Mouse (Mus musculus) heart, embryonic 10.5 days (tissue): Measurements from ENCODE around the gene Asb10. TPM values are rescaled to one million over a fixed set of nuclear protein-coding genes. Genes with fewer than 3 reads are reported as not detected.
"Not testable (repeated sequence)": the region's sequence is repeated elsewhere in the genome, so short reads cannot be mapped to it uniquely, and the experiment has no call there.

Source experiments
- DNase-seq: peaks from one replicate; pipeline ENCODE4 v3.0.0-alpha.2; 2017; ENCODE audit warnings: low spot score
- H3K27ac ChIP-seq: fragments of 300-500 bp; sonication (generic); 2 replicates; pipeline ENCODE4 v1.5.1; 2016; ENCODE audit warnings: mild to moderate bottlenecking
- H3K27me3 ChIP-seq: fragments of 300-500 bp; sonication (generic); 2 replicates; pipeline ENCODE4 v1.6.1; 2016; ENCODE audit warnings: mild to moderate bottlenecking; ENCODE audit not compliant: poor library complexity, insufficient read depth, severe bottlenecking
- H3K36me3 ChIP-seq: fragments of 300-500 bp; sonication (generic); 2 replicates; pipeline ENCODE4 v1.6.1; 2016; ENCODE audit warnings: mild to moderate bottlenecking, moderate library complexity
- H3K4me1 ChIP-seq: fragments of 300-500 bp; sonication (generic); 2 replicates; pipeline ENCODE4 v1.6.1; 2016; ENCODE audit warnings: mild to moderate bottlenecking
- H3K4me3 ChIP-seq: fragments of 300-500 bp; sonication (generic); 2 replicates; pipeline ENCODE4 v1.5.1; 2016; ENCODE audit warnings: mild to moderate bottlenecking, moderate library complexity
- H3K9me3 ChIP-seq: fragments of 300-500 bp; sonication (generic); 2 replicates; pipeline ENCODE4 v1.6.1; 2016; ENCODE audit warnings: mild to moderate bottlenecking, moderate library complexity
- WGBS: fragments of 180-500 bp; shearing (Covaris S2); methylation state at CpG from one replicate; pipeline ENCODE4 v1.1.7; 2016; 5-methylcytosine and 5-hydroxymethylcytosine counted together
- polyA plus RNA-seq: library from polyadenylated mRNA; unstranded; fragments of >200 nt; fragmentation: Nextera tagmentation; extraction: Ambion mirVana; gene quantifications from 2 replicates; pipeline ENCODE4 v1.2.1, GENCODE M21; 2016

Asb10 gene
- 1.6 and 3.3 TPM in 2 replicates for polyA plus RNA-seq

DNA sequence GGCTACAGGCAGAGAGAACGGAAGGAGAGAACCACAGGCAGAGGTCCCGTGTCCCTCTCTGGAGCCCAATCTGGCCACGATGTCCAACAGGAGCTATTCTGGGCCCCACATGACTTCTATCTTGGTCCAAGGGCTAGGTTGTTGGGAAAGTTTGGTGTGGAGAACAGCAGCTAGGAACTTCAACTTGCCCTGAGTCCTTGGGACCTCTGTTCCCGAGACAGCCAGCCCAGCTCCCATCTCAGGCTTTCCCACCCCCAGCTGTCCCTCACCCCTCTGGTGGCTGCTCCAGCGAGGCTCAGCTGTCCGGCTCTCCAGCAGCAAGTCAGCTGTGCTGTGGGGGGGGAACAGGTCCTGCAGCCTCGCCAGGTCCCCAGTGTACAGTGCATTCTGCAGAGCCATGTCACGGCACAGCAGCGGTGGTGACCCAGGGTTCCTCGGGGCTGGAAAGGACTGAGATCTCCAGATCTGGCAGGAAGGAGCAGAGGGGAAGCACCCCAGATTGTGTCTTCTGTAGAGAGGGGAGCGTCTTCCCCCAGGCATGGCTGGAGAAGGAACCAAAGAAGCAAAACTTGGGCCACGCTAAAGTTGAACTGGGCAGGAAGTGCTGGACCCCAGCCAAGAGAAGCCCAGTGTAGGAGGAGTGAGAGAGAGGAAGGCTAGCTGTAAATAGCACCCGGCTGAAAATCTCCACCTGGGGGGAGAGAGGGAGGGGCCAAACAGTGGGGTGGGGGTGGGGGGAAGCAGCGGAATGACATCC lies at the start of gene Asb10:
TSS of gene Asb10 (minus strand) at position 592 of the 757 bp plus-strand sequence.
- WGBS, result 17% methylated on average over 14 of the region's 14 CpGs
- H3K4me1 ChIP-seq, result peaks cover 34% of the 10 kb centered on the region
- no peaks in the 10 kb centered on the region for H3K36me3 ChIP-seq
- H3K27ac ChIP-seq, result peak within 1 kb of the TSS; percentile 80
- H3K4me3 ChIP-seq, result peak within 1 kb of the TSS; percentile 54
- DNase-seq, result no peak
- H3K9me3 ChIP-seq, result no peaks in the 10 kb centered on the region
- peaks cover 29% of the 10 kb centered on the region for H3K27me3 ChIP-seq

DNA sequence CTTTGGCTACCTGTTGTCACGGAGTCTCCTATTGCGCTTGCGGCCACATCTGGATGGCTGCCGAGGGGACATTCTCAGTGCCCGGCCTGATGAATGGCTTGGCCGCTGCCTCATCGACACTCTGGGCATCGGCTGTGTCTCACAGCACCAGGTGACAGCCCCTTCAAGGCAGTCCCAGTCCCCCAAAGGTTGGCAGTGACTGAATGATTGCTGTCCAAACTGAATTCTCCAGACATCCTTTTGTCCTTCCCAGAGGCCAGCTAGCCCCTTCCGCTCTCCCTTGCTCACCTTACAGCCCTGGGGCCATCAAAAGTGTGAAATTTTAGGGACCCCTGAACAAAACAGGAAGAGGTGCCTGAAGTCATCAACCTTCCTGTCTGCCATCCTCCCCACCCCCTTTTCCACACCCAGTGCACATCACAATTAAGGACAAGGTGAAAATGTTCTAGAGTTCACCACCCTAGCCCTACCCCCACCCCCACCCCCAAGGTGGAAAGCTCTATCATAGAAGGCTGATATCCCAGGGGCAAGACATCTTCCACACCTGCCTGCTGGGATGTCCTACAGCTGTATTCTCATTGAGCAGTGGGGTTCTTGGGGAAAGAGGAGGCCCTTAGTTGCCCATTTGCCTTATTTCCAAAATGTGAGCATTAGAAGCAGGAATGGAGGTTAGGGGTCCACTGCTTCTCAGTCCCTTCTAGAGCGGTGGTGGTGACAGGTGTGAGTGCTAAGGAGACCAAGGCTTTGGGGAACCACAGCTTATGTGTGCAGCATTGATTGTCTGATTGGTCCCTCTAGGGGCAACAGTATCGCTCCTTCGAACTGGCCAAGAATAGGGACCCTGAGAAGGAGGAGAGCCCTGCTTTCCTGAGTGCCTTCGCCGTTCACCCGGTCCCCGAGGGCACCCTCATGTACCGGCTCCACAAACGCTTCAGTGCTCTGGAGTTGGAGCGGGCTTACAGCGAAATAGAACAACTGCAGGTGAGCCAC lies 49.0 kb upstream of the Asb10 start:
- Histone ChIP-seq H3K9me3 (no peaks in the 10 kb centered on the region), H3K36me3 (peaks cover 66% of the 10 kb centered on the region), H3K27ac (no peak overlapping the region), H3K27me3 (no peaks in the 10 kb centered on the region), H3K4me3 (no peak overlapping the region), H3K4me1 (peaks cover 59% of the 10 kb centered on the region)
- no peak for DNase-seq
- 87% methylated on average over 20 of the region's 20 CpGs for WGBS

DNA sequence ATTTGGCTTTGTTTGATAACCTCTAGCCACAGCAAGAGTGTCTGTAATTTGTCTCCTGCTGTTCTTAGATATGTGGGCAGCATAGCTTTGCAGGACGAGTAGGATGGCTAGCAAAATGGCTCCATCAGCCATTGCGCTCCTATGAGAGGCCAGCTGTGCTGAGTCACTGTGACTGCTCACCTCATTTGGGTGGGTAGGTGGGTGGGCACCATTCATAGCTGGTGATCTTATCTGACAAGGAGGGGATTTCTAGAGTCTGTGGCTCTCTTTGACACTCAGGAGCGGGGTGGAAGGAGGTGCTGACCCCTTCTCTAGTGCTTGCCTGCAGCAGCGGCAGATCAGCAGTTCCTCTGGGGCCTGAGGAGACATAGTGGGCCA lies 46.4 kb upstream of the Asb10 start:
- Histone ChIP-seq H3K36me3 (peaks cover 40% of the 10 kb centered on the region), H3K27me3 (no peaks in the 10 kb centered on the region), H3K4me1 (peaks cover 43% of the 10 kb centered on the region), H3K27ac (peak overlapping the region; percentile 90), H3K4me3 (peak overlapping the region; percentile 96), H3K9me3 (no peaks in the 10 kb centered on the region)
- 21% methylated on average over 4 of the region's 4 CpGs for WGBS
- no peak for DNase-seq

DNA sequence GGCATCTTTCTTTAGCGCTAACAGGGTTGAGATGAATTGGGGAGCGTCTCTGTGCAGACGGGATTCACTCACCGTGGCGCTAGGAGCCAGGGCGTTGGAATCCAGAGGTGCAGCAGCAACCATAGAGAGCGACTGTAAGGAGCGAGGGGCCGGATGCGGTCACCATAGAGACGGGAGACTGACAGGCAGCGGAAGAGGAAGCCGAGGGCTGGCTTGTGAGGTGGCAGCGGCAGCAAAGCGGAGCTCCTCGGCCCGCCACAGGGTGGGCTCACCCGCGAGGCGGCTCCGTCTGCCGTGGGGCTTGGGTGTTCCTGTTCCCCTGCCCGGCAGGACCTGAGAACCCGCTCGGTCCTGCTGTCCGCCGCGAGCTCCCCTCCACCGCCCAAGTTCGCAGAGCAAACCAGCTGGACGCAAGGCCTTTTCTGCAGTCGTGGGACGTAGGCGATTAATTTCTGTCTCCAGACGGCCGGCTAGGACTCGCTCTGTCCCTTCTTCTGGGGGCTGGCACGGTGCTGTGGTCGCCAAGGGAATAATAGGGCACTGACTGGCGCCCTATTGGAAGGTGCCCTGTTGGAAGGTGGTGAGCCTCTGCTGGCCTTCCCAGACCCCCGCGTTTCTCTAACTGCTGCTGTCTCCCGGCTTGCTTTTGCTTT lies 45.9 kb upstream of the Asb10 start, which contains the start of gene Chpf2:
TSS of gene Chpf2 (plus strand) at position 195 of the 653 bp plus-strand sequence.
- Histone ChIP-seq H3K27ac (peak within 1 kb of the TSS; percentile 90), H3K4me1 (peaks cover 38% of the 10 kb centered on the region), H3K9me3 (no peaks in the 10 kb centered on the region), H3K4me3 (peak within 1 kb of the TSS; percentile 96), H3K27me3 (no peaks in the 10 kb centered on the region), H3K36me3 (peaks cover 35% of the 10 kb centered on the region)
- peak; percentile 96 for DNase-seq
- under 1% methylated on average over 43 of the region's 43 CpGs for whole genome bisulfite sequencing

DNA sequence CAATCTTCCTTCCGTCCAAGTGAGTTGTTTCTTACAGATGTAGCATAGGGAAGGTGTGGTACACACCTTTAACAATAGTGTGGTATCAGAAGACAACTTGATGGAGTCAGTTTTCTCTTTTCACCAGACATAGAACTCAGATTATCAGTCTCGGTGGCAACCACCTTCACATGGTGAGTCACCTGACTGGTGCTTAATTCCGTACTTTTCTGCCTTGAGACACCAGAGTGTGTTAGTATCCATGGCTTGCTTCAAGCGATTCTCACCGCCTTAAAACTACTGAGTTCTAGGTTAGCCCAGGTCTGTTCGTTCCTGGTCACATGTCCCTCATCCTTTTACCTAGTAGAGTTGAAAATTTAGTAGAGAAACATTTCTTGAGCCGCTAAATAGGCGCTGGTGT lies 45.3 kb upstream of the Asb10 start:
- peak overlapping the region; percentile 90 for H3K27ac ChIP-seq
- H3K36me3 ChIP-seq, result peaks cover 29% of the 10 kb centered on the region
- peaks cover 32% of the 10 kb centered on the region for H3K4me1 ChIP-seq
- peak overlapping the region; percentile 96 for H3K4me3 ChIP-seq
- H3K9me3 ChIP-seq, result no peaks in the 10 kb centered on the region
- H3K27me3 ChIP-seq, result no peaks in the 10 kb centered on the region
- DNase-seq, result no peak
- 12% methylated on average over 8 of the region's 8 CpGs for WGBS

DNA sequence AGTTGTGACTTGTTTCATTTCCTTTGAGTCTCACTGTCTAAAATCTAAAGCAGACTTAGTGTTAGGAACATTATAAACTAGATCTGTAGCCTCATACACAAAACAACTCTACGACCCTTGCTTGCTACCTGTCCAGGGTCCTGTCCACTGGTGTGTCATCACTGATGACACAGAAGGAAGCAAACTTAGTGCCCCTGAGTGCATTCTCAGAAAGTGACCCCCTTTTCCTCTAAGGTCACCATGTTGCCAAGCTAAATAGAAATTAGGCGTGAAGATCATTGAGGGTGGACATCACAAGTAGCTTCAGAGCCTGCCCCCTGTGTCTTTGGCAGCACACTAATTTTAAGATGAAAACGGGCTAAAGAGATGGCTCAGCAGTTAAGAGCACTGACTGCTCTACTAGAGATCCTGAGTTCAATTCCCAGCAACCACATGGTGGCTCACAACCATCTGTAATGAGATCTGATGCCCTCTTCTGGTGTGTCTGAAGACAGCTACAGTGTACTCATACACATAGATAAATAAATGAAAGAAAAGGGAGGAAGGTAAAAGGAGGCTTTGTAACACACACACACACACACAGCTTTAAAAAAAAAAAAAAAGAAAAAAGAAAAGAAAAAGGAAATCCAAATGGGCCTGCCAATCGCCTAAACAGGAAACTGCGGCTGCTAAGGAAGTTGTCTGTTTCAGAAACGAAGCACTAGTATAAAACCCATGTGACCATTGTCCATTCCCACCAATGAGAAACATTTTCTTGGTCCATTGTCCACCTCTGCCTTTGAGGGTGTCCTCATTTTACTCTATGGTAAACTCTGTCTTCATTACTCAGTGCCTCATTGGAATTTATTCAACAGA lies 37.6 kb upstream of the Asb10 start:
- no peak for DNase-seq
- no peaks in the 10 kb centered on the region for H3K27me3 ChIP-seq
- H3K27ac ChIP-seq, result peak overlapping the region; percentile 90
- peaks cover 19% of the 10 kb centered on the region for H3K36me3 ChIP-seq
- peak overlapping the region; percentile 83 for H3K4me3 ChIP-seq
- WGBS, result 61% methylated on average over 6 of the region's 6 CpGs
- H3K4me1 ChIP-seq, result peaks cover 14% of the 10 kb centered on the region
- H3K9me3 ChIP-seq, result no peaks in the 10 kb centered on the region

DNA sequence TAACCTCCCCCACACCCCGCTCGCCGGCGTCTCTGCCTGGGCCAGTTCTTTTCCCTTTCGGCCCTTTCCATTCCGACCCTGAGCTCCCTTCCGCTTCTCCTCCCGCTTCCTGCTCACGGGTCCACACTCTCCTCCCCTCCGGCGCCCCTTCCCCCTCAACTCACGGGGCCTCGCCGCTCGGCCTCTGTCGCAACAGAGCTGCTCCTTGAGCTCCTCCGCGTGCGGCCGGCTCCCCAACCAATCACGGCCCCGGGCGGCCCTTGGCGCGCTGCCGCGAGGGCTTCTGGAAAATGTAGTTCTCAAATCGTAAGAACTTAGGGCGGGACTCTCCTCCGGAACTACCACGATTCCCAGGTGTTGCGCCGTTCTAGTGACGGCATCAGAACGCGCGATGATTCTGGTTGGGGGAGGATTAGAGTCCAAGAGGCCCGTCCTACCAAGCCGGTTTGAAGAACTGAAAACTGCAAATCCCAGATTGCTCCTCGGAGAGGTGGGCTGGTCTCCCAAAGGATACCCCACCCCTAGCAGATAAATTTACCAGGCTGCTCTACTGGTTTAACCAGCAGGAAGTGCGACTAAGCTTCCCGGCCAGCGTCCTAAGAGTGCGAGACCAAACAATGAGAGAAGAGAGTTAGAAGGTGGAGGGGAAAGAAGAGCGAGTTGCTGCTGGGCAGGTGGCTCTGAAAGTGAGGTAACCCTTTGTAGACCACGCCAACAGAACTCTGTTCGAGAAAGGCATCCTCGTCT lies 36.6 kb upstream of the Asb10 start, which contains the start of gene Abcf2:
TSS of gene Abcf2 (minus strand) at position 285 of the 747 bp plus-strand sequence.
- Histone ChIP-seq H3K27ac (peak within 1 kb of the TSS; percentile 90), H3K27me3 (no peaks in the 10 kb centered on the region), H3K4me1 (peaks cover 14% of the 10 kb centered on the region), H3K36me3 (peaks cover 29% of the 10 kb centered on the region), H3K4me3 (peak within 1 kb of the TSS; percentile 83), H3K9me3 (no peaks in the 10 kb centered on the region)
- DNase-seq, result peak; percentile 100
- under 1% methylated on average over 48 of the region's 48 CpGs for WGBS

DNA sequence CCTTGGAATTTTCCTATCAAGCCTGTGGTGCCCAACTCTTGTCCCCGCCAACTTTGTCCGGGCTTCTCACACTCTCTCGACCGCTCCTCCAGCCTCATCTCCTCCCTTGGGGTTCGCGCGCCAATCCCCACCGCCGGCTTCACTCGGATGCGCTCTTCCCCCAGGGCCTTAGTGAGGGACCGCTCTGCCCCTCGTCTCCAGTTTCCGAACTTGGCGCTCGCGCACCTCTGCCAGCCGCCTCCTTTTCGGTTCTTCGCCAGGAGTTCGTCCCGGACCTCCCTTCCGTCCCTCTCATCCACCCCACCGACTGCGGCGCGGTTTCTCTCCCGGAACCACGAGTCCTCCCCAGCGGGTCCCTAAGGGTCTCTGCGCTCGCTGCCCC lies 36.0 kb upstream of the Asb10 start:
- Histone ChIP-seq H3K4me3 (peak overlapping the region; percentile 83), H3K36me3 (peaks cover 35% of the 10 kb centered on the region), H3K4me1 (peaks cover 14% of the 10 kb centered on the region), H3K27ac (peak overlapping the region; percentile 90), H3K9me3 (no peaks in the 10 kb centered on the region), H3K27me3 (no peaks in the 10 kb centered on the region)
- DNase-seq, result no peak
- WGBS, result under 1% methylated on average over 32 of the region's 32 CpGs

DNA sequence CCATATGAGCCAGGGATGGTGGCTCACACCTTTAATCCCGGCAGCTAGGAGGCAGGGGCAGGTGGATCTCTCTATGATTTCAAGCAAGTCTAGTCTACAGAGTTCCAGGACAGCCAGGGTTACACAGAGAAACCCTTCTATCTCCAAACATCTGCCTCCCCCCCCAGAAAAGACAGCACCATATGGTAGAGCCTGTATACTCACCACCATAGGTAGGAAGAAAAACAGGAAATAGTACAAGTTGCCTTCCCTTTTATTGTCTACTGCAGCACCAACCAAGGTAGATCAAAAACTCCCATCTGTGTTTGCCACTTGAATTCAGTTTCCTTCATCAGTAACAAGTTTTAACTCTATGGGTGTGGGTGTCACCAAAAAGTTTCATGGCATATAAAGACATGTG lies 35.2 kb upstream of the Asb10 start:
- H3K27ac ChIP-seq, result no peak overlapping the region
- H3K4me3 ChIP-seq, result peak overlapping the region; percentile 83
- H3K9me3 ChIP-seq, result no peaks in the 10 kb centered on the region
- peaks cover 14% of the 10 kb centered on the region for H3K4me1 ChIP-seq
- H3K27me3 ChIP-seq, result no peaks in the 10 kb centered on the region
- DNase-seq, result no peak
- peaks cover 43% of the 10 kb centered on the region for H3K36me3 ChIP-seq
- 80% methylated on average over 1 of the region's 1 CpGs for WGBS

DNA sequence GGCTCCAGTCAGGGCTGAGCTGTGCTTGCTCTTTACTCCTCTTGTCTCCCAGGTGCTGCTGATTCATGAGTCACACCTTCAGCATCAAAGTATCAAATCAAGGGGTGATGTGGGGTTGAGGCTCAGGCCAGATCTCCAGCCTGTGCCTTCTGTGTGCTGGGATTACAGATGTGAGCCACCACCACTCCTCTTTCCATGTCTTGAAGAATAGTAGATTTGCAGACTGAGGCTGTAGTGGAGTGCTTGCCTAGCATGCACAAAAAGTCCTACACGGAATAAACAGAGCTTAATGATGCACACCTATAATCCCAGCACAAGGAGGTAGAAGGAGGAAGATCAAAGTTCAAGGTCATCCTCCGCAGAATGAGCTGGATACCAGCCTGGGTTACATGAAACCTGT lies 15.9 kb upstream of the Asb10 start, which contains the start of gene 4931409K22Rik:
TSS of gene 4931409K22Rik (minus strand) at position 101 of the 400 bp plus-strand sequence.
- Histone ChIP-seq H3K27me3 (peaks cover 18% of the 10 kb centered on the region), H3K36me3 (no peaks in the 10 kb centered on the region), H3K9me3 (no peaks in the 10 kb centered on the region), H3K27ac (no peak within 1 kb of the TSS), H3K4me1 (peaks cover 2% of the 10 kb centered on the region), H3K4me3 (no peak within 1 kb of the TSS)
- WGBS, result 65% methylated on average over 2 of the region's 2 CpGs
- DNase-seq, result no peak

DNA sequence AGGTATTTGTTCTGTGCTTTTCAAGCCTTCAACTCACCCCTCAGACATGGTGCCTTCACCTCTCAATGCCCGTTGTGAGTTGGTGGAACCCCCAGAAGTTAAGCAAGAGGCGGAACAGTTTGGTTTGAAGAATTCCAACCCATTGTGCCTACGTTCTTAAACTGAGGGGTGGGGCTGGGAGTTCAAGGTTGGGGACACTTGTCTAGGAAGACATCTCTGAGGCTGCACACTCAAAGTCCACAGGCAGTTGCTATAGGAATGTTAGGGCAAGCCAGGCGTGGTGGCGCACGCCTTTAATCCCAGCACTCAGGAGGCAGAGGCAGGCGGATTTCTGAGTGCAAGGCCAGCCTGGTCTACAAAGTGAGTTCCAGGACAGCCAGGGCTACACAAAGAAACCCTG lies 14.6 kb upstream of the Asb10 start:
- not testable (repeated sequence) for H3K9me3 ChIP-seq, DNase-seq, H3K4me3 ChIP-seq, H3K36me3 ChIP-seq, H3K27ac ChIP-seq
- peaks cover 16% of the 10 kb centered on the region for H3K4me1 ChIP-seq
- peaks cover 32% of the 10 kb centered on the region for H3K27me3 ChIP-seq
- WGBS, result 85% methylated on average over 7 of the region's 7 CpGs
